Mouse (Mus musculus) embryonic fibroblast, embryonic 13.5 days (primary cell): ENCODE results near the gene E2f8.

ENCODE experiments used
- CTCF ChIP-seq: IDR thresholded peaks from 2 replicates; pipeline ENCODE4 v1.5.1; 2011; ENCODE audit warnings: mild to moderate bottlenecking, control low read depth, low read length, moderate library complexity, borderline replicate concordance; ENCODE audit not compliant: insufficient read depth
- POLR2A ChIP-seq: IDR thresholded peaks from 2 replicates; pipeline ENCODE4 v1.6.1; 2011; ENCODE audit warnings: low read depth, mild to moderate bottlenecking, control low read depth, low read length, moderate library complexity

DNA sequence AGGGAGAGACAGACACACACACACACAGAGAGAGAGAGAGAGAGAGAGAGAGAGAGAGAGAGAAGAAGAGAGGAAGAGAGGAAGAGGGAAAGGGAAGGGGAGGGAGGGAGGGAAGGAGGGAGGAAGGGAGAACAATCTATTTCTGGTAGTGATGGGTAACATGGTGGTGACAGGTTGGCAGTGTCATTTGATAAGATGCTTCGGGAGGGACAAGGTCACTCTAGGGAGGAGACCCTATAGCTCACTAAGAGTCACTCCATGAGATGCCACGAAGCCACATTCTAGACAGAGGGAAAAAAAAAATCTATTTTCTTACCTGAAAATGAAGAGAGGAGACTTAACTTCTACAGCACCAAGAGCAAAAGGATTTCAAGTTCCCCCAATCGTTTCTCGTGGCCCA, 14.7 kb upstream of the E2f8 start:
- TF ChIP-seq CTCF (no peak), POLR2A (no peak)
